Mouse (Mus musculus): ENCODE results near the gene Atp8a2.

Gene Atp8a2

DNA sequence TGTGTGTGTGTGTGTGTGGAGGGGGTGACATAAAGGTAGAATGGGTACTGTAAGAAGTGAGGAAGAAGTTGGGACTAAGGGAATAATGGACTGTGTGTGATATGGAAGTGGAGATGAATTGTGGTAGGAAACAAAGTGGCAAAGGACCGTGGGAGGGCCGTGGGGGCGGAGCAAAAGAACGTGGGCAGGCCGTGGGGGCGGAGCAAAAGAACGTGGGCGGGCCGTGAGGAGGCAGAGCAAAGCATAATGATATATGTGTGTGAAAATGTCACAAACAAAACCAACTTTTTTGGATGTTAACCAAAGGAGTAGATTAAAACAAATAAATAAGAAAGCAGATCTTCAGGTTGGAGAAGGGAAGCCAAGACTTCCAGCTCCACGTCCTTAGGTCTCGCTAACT, 44.6 kb downstream of the Atp8a2 start:
- DNase-seq (ENCODE audit: low spot score in 2 of 2), result no peak

DNA sequence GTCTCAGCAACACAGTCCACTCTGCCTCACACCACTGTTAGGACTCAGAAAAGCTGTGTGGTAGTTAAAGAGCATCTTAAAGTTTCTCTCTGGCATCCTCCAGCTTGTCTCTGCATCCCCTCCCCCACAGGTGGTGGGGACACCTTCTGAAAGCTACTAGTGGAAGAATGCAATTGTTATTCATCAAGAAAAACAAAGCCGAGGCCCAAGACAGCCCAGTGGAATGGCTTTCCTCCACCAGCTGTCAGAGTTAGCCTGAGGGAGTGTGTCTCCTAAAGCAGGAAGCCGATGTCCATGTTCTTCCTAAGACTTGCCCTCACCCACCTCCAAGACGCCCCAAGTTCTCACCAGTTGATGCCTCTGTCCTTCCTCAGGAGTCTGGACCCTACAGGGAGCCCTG, 48.1 kb downstream of the Atp8a2 start:
- DNase-seq (ENCODE audit: low spot score in 2 of 2), result no peak

DNA sequence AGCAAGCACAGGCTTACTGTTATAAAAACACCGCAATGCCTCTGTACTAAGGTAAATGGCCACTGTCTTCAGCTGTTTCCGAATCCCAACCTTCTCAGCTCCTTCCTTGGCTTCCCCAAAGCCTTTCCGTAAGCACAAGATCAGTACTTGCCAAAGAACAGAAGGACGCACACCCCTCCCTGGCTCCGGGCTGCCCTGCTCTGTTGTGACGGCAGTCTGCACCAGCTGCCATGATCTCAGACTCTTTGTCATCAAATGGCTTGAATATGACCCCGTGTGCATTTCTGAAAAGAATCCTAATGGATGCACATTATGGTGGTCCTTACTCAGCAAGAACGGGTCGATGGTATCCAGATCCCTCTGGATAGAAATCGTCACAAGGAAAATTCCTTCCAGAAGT, 53.7 kb downstream of the Atp8a2 start:
- no peak for DNase-seq (ENCODE audit: low spot score in 2 of 2)

DNA sequence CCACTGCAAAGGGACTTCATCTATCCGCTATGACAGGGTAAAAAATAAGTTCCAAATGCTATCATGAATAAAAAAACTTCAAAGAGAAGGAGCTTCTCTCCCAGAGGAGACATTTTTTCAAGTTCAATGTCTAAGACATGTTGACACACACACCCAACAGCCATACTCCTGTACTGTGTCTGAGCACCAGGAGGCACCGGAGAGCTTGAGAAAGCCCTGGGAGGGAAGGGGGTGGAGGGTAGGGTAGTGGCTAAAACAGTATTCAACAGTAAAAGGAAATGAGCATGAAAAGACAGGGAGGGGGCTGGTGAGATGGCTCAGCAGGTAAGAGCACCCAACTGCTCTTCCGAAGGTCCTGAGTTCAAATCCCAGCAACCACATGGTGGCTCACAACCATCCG, 58.6 kb downstream of the Atp8a2 start:
- DNase-seq (ENCODE audit: low spot score in 2 of 2), result no peak

- no peak for DNase-seq (ENCODE audit: low spot score in 2 of 2)
These were observed 59.2 kb downstream of the Atp8a2 start for GRCm38 (mm10) chr14:60137812-60138211.

- DNase-seq (ENCODE audit: low spot score in 2 of 2), result no peak
These were observed 61.2 kb downstream of the Atp8a2 start for GRCm38 (mm10) chr14:60135801-60136200.

DNA sequence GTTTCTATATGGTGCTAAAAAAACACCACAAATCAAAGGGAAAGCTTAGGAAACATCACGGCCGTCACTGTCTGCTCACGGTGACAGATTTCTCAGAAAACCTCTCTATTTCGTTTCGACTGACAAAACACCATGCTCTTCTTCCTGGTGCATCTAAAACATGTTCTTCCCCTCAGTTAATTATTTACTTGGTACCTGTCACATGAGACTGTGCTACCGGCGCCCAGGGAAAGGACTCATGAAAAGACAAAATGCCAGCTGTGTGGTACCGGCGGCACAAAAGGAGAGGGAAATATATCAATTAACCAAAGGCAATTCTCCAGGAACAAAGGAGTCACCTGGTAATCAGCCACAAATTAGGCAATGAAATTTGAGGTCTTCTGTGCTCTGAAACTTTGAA, 62.3 kb downstream of the Atp8a2 start:
- no peak for DNase-seq (ENCODE audit: low spot score in 2 of 2)

DNA sequence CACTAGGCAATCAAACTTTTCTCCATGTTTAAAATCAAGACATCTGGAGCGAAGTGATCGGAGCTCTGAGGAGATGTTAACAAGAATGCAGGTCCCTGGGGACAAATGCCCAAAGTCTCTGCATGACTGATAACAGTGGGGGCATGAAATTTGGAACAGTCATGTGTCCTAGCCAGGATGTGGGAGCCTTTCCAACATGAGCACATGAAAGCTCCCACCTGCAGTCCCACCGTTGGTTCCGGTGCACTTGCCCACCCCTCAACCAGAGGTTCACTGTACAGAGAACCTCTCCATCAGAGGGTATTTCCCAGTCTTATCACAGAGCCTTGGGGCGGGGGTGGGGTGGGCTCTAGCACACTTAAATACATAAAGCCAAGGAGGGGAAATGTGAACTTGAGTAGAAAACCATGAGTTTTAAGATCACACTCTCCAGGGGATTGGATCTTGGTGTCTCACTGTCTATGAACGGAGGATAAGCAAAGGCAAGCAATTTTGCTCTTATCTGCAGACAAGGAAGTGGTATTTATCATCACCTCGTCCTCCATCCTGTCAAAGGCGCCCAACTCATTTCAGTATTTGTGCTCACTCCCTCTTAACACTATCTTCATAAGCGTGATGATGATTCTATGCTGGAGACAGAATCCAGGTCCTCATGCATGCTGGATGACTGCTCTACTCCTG, 65.6 kb downstream of the Atp8a2 start:
- no peak for DNase-seq (ENCODE audit: low spot score in 2 of 2)

- no peak for DNase-seq (ENCODE audit: low spot score in 2 of 2)
These were observed 67.4 kb downstream of the Atp8a2 start for GRCm38 (mm10) chr14:60129564-60129963.

GRCm38 (mm10) chr14:60125202-60125601, 71.8 kb downstream of the Atp8a2 start:
- DNase-seq (ENCODE audit: low spot score in 2 of 2), result no peak

- DNase-seq (ENCODE audit: low spot score in 2 of 2), result no peak
These were observed 75.4 kb downstream of the Atp8a2 start for GRCm38 (mm10) chr14:60121572-60121971.

- no peak for DNase-seq (ENCODE audit: low spot score in 2 of 2)
These were observed 79.0 kb downstream of the Atp8a2 start for GRCm38 (mm10) chr14:60117792-60118585.

- peak in 1 of 2 experiments; percentile 15 for DNase-seq (ENCODE audit: low spot score in 2 of 2)
These were observed 109.9 kb downstream of the Atp8a2 start for GRCm38 (mm10) chr14:60086808-60087725.

GRCm38 (mm10) chr14:60086254-60086807, 110.6 kb downstream of the Atp8a2 start:
- DNase-seq (ENCODE audit: low spot score in 2 of 2), result no peak

- no peak for DNase-seq (ENCODE audit: low spot score in 2 of 2)
These were observed 114.2 kb downstream of the Atp8a2 start for GRCm38 (mm10) chr14:60082771-60083170.

GRCm38 (mm10) chr14:60072496-60072895, 124.5 kb downstream of the Atp8a2 start:
- no peak for DNase-seq (ENCODE audit: low spot score in 2 of 2)

DNA sequence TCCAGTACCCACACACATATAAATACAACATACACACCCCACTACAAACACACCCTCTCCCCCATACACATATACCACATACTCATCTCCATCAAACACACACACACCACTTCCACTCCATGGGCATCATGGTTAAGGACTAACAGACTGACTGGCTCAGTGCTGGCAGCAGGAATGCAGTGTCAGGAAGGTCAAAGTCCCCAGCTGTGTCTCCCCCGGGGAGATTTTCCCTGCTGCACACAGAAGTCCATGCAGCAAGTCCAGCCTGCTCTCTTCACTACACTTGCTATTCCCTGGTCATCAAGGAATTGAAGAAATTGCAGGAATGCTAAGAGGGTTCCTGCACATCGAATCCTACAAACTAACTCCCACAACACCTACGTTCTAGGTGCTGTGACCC, 131.8 kb downstream of the Atp8a2 start:
- DNase-seq (ENCODE audit: low spot score in 2 of 2), result no peak

DNA sequence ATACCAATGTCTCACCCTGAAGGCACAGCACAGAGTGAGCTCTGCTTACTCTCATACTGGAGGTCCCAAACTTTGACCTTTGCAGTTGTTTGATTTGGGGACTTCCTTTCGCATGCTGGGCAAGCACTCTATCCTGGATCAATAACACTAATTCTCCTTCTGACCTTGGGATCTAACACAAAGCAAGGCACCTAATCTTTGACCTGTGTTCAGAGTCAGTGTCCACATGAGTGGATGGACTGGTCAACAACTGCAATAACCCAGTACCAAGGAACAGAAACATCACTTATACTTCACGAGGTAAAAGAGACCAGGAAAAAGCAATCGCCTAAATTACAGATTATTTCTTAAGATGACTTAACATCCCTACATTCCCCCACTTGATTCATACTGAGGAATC, 136.0 kb downstream of the Atp8a2 start:
- no peak for DNase-seq (ENCODE audit: low spot score in 2 of 2)

DNA sequence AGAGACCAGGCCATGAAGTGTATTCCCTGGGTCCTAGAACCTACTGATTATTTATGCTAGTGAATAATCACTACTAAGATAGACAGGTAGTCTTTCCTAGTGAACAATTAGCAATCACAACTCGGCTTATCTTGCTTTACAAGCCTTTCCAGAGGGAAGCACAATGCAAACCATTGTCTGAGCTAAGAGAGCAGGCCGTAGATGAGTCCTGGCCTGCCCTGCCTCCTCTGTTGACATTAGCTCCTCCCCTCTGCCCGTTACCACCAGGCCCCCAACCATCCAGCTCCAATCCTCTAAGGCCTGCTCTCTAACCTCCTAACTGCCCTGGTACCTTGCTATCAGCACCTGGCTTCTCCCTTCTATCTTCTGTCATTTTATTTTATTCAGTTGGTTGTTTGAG, 138.1 kb downstream of the Atp8a2 start:
- no peak for DNase-seq (ENCODE audit: low spot score in 2 of 2)

DNA sequence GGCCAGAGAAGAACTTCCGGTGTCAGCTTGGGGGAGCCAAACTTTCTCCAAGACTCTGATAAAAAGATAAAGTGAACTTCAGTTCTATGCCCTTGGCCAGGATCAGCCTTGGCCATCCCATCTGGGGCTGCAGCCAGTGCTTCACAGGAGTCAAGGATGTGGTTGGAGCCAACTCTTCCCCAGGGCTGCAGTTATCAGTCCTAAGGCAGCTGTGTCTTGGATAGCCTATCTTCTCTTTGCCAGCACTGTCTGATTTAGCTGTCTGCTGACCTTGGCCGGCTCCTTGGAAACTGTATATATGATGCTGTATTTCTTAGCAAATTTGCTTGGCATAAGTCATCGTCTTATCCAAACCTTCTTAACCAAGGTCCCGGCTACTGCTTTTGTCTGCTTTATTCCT, 141.7 kb downstream of the Atp8a2 start:
- no peak for DNase-seq (ENCODE audit: low spot score in 2 of 2)

DNA sequence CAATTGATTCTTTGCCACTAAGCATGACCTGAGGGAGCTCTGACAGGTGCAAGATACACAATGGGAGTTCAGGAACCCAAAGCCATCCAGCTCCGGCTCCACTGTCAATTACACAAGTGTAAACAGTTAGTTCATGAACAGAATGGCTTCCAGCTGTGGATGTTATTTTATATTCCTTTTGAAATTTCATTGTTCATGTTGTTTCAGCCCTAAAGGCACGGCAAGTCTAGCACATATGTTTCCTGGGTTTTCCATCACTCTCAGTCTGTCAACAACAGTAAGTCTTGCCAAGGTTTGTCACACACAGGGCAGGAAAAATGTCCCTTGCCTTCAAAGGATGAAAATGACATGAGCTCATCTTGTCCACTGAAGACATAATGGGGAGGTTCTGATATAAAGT, 166.3 kb downstream of the Atp8a2 start:
- no peak for DNase-seq (ENCODE audit: low spot score in 2 of 2)

- peak in 1 of 2 experiments; percentile 4 for DNase-seq (ENCODE audit: low spot score in 2 of 2)
These were observed 169.8 kb downstream of the Atp8a2 start for GRCm38 (mm10) chr14:60027139-60027538.
